Mouse (Mus musculus): ENCODE data around the gene Rgs10. TPM values are rescaled to one million over a fixed set of nuclear protein-coding genes. Genes with fewer than 3 reads are reported as not detected.
A peak's percentile ranks its signal among the peaks of the same experiment; 100 is the strongest.
"Not testable (repeated sequence)": the region's sequence is repeated elsewhere in the genome, so short reads cannot be mapped to it uniquely, and the experiment has no call there.

Rgs10 gene
- total RNA-seq, 4 experiments from 2014 or later = 10.8 to 15.5 (median 12.3) TPM

DNA sequence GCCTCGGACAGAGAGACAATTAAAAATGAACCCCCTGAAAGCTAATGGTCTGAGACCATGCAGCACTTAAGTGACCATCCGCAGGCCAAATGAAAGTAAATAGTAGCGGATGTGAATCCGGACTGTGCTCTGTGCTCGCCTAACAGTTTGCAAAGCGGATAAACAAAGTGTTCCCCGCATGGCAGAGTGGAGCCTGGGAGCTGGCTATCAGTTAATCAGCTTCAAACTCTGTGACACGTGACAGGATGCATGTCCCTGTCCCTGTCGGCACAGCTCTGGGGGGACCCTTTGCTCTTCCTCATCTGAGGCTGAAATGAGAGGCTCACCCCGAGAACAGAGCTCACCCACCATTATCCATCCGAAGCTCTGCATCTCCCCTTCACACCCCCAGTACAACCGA lies 49.2 kb downstream of the Rgs10 start:
- DNase-seq = no peak

DNA sequence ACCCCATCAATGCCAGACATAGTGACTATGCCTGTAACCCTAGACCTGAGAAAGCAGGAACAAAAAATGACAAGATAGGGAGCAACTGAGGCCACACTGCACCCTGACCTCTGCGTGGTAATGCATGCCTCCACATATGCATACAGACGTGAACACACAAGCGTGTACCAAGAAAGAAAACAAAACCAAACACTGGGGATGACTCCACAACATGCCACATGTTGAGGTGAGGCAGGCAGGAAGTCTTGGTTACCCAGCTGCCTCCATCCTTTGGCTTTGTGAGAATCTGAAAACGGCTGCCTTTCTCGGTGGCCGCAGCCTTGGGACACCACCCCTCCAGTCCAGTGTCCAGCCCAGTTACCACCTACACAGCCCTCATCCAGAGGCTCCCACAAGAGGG lies 49.7 kb downstream of the Rgs10 start:
- DNase-seq = no peak

DNA sequence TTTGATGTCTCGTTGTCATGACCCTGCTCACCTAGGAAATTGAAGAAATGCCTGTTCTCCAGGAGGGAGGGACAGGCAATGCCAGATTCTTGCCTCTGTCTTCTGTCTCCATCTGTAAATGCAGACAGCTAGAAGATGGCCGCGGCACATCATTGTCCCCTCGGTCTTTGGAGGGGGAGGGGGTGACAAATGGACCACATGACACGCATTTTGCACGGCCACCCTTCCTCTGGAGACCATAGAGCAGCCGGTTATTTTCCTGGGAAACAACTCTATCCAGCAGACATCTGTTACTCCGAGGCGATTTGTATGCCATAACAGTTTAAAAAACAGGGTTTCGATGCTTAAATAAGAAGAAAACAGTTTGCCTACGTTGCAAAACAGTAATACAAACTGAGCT lies 51.9 kb downstream of the Rgs10 start:
- no peak for DNase-seq

DNA sequence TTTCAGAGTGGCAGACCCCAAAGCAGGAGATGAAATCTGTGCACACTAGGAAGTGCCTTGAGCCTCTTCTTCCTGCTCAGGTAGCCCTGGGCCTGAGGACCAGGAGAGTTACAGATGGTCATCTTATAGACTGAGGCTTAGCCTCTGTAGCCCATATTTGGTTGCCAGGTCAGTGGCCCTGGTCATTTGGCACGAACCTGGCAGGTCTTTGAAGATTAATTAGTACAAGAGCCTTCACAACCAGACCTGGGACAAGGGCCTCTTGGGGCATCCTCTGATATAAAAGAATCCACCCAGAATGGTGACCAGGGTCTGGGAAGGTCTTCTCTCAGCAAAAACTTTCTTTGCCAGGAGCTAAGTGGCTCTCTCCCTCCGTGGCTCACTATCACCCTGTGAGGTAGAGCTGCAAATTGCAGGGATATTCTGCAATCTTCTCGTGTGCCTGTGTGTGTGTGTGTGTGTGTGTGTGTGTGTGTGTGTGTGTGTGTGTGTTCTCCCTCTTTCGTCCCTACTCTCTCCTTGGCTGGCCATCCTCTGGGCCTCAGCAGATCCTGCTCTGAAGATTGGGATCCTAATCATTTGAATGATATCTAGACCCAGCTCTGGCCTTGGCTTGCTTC lies 53.4 kb downstream of the Rgs10 start:
- DNase-seq = no peak

DNA sequence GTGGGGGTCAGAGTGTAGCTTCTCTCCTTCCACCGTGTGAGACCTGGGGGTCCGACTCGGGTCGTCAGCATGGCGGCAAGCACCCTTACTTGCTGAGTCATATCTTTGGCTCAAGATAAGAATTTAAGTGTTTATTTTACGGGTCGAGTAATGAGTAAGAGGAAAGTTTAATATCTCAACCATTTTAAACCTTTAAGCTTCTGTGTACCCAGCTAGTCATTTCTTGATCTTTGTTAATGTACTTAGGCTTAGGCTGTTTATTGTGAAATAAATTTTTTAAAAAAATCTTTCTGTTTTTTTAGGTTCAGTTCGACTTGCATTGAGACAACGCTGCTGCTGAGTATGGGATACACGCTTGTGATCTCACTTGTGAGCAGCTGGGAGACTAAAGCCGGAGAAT lies 54.0 kb downstream of the Rgs10 start:
- no peak for DNase-seq

DNA sequence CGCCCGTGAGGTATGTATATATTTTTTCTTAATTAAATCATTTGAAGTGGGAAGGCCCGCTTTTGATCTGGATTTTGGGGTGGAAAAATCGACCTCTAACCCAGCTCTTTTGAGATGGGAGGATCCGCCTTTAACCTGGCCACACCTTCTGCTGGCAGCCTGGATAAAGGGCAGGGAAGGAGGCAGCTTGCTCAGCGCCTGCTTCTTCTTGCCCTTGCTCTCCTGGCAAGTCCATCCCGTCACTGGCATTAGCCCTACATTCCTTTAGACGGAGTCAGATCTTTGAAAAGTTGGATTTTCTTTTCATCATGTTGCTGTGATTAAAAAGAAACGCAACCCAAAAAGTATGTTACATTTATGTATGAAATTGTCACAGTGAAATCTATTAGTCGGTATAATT lies 54.8 kb downstream of the Rgs10 start:
- DNase-seq = no peak

DNA sequence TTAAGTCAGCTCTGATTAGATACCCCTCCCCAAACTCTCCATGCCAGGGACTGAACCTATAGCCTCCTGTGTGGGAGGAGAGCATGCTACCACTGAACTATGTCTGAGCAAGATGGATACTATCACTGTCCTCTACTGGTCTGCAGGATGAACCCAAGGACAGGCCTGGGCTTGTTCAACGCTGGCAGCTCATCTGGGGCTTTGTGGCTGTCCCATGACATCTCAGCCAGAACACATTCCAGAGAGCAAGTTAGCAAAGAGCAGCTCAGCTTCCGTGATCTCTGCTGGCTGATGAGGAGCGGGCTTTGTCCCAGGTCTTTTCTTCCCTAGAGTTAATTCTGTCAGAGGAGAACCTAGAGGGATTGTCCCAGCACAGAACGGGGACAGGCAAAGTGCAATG lies 55.6 kb downstream of the Rgs10 start:
- no peak for DNase-seq

DNA sequence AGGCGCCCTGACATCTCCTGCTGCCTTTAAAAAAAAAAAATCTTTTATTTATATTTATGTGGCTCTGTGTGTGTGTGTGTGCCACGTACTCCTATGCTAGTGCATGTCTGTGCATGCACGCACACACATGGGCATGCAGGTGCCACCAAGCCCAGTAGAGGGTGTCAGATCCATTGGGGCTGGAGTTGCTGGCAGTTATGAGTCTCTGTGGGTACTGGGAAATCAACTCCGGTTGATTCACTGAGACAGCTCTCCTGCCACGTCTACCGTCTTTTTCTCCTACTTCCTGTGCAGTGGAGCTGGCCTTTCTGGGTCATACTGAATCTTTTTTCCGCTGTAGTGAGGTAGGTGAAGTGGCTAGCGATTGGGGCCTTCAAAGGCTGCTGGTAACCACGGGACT lies 58.8 kb downstream of the Rgs10 start:
- no peak for DNase-seq

DNA sequence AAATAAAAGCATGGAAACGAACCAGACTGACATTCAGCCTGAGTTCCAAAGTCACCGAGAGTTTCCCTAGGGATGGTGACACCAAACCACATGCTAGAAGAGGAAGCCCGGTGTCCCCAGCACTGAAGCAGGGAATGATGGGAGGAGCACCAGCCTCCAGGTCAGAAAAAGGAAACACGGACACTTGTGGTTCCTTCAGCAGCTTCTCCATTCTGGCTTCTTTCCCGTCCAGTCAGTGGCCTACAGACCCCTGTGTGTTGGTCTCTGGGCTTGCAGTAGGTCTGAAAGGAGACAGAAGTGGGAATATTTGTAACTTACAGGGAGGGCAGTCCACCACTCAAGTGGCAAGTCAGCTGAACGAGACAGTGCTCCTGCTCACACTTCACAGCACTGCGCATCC lies 59.4 kb downstream of the Rgs10 start:
- no peak for DNase-seq

DNA sequence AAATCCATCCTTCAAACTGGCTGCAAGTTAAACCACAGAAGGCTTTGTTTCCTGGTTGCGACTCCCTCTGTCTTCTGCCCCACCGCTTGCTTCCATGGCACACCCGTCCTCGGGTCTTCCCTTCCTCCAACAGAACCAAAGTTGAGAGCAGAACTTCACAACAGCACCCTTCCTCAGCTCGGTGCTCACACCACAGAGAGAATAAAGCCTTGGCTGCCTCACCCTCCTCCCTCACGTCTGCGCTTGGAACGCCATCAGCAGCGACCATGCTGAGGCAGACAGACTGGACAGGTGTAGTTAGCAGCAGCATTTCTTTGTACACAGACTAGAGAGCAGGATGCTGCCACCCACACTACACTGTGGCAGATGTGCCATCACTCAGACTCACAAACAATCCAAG lies 59.8 kb downstream of the Rgs10 start:
- no peak for DNase-seq

DNA sequence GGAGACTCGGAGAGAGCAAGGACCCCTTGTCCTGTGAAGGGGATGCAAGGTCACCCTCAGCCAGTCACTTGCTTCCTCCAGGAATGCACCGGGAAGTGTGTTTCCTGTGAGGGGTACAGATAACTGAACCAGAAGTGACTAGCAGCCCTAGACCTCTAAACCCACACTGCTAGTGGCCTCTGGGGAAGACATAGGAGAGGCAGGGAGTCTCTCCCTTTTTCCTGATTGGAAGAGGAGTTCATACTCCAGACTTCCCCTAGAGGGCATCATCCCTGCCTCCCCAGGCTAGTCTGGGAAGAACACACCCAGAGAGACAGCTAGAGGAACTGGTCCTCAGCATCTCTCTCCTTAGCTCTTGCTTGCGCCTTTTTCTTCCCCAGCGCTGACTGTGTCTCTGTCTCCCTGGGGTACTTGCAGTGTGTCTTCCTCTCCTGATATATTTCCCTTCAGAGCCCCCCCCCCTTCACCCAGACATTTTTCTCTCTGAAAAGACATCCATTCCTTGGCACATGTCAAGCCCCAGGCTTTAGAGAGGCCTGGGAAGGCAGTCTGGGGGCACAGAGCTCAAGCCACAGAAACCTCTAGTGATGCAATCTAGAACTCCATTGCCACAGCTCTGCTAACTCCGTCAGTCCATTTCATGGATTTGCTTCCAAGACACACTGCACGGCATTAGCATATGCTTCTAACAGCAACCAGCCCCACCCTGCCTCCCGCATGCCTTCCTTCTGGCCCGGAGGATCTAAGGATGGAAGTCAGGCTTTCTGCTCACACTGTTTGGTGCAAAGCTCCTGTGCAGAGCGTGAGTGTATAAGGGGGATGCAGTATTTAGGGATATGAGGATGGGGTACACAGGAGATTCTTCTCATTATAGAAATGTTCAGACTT lies 61.4 kb downstream of the Rgs10 start:
- no peak for DNase-seq

DNA sequence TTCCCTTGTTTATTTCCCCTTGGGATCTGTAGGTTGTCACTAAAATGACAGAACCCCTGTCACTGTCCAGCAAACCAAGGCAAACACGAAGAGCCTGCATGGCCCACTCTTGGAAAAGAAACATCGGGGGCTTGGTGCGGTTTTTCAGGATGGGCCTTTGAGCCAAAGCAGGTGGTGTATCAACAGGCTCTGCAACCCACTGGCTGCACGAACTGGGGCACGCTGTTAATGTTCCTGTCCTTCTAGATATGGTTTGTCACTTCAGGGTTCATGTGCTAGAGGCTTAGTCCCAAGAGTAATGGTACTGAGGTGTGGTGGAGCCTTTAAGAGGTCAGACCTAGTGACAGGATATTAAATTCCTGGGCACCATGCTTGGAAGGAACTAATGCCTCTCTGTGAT lies 63.1 kb downstream of the Rgs10 start:
- no peak for DNase-seq

DNA sequence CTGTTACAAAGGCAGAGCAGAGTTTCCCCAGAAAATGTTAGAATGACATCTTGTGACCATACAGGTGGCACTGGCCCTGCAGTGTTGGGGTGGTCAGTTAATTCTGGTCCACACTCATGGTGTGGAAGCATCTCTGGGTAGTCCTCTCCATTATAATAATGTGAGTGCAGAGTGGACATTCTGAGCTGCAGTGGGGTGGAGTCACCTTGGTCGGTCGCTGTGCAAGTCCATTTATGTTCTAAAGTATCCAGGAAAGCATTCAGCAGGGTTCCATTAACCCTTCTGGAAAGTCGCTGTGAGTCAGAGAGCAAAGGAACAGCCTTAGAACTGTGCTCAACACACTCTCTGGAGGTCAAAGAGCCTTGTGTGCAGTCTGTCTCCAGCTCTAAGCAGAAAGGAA lies 65.8 kb downstream of the Rgs10 start:
- no peak for DNase-seq

DNA sequence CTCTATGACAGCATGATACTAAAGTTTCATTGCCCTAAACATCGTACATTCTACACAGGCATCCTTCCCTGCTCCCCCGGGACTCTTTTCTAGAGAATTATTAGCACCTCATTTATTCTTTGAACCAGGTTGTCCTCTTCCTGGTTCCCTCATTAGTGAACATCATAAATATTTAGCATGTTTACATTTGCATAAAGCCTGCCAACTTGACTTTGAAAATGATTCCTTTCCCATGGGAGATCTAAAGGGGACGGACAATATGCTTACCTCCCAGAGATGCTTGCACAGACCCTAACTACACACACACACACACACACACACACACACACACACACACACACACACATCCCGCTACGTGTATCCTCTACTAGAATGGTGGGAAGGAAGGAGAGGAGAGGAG lies 67.4 kb downstream of the Rgs10 start:
- DNase-seq = no peak

DNA sequence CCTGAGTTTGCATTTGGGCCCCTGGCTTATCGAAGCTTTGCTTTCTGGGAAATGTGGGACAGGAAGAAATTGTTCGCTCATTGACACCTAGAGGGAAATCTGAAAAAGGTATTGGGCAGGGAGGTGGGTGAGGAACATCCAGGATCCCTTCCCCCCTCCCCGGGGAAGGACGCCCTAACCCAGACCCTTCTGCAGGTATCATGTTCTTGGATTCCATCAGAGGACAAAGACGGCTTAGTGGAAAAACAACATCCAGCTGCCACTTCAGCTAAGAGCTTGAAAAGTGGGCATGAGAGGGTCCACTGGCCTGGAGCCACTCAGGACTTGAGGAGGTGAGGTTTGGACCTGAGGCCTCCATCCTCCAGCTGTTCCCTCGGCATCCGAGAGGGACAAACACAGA lies 68.2 kb downstream of the Rgs10 start:
- DNase-seq = no peak

DNA sequence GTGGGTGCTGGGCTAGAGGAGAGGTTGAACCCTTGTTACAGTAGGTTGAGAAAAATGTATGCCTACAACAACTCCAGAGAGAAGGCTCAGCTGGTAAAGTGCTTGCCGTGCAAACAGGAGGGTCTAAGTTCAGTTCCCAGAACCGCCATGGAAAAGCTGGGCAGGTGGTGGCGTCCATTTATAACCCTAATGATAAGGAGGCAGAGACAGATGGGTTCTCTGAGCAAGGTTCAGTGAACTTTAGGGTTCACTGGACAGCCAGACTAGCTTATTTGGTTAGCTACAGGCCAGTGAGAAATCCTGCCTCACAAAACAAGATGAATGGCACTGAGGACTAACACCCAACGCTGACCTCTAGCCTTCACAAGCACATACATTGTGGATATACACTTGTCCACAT lies 68.8 kb downstream of the Rgs10 start:
- no peak for DNase-seq

DNA sequence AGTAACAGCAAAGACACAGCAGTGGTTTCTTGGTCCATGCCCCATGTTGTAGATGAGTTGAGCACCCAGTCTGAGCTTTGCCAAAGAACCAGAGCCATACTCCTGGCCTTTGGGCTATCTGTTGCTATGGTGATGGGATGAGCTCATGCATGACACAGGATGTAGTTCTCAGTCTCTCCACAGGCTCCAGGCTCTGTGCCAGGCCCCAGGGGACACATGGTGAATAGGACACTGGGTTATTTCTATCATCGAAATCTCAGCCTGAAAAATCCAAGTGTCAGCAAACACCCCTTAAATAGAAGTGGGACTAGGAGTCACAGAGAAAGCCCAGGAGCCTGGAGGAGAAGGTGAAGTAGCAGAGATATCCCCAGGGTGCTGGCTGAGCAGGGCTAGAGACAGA lies 70.0 kb downstream of the Rgs10 start:
- peak; percentile 52 for DNase-seq

DNA sequence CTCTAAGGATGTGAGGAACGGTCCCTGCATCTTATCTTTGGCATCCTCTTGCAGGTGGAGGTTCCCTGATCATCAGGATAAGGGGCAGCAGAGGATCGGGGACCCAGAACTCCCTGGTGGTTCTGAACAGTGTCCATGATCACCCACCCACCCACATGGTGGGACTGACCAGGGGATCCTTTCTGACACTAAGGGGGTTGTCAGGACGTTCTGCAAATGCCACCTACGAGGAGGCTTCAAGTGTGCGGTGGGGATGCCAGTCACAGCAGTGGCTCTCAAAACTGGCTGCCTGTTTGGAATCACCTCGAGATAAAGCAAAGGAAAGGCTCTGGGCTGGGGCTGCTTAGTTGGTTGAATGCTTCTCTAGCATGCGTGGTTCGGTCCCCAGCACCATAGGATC lies 71.6 kb downstream of the Rgs10 start:
- no peak for DNase-seq

DNA sequence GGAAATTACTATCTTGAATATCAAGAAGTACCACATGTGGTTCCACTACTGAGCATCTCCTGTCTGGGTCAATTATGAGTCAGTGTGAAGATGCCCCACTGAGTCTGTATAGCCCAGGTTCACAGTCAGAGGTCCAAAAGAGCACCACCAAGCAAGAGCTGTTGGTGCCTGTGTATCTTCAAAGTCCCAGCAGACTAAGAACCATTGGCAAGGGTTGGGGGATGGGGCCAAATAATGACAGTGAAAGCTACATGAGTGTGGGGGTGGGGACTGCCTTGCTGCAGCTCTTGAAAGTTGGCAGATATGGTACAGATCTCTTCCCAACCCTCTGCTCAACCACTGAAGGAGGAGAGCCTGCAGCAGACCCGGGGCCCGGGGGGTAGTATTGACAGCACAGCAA lies 72.0 kb downstream of the Rgs10 start:
- no peak for DNase-seq

DNA sequence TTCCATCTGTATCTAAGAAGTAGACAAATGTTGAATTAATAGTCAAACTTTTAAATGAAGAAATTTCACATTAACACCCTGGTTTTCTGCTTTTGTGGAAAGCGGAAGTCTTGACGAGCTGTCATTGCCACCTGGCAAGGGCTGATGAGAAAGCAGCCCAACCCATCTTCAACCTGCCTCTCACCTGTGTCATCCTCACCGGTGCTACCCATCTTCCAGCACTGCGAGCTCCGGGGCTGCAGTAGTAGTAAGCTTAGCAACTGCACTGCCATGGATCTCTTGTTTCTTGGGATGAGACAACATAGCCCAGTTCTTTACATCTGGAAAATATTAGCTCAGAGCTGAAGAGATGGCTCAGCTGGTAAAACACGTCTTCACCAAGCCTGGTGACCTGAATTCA lies 72.9 kb downstream of the Rgs10 start:
- no peak for DNase-seq

DNA sequence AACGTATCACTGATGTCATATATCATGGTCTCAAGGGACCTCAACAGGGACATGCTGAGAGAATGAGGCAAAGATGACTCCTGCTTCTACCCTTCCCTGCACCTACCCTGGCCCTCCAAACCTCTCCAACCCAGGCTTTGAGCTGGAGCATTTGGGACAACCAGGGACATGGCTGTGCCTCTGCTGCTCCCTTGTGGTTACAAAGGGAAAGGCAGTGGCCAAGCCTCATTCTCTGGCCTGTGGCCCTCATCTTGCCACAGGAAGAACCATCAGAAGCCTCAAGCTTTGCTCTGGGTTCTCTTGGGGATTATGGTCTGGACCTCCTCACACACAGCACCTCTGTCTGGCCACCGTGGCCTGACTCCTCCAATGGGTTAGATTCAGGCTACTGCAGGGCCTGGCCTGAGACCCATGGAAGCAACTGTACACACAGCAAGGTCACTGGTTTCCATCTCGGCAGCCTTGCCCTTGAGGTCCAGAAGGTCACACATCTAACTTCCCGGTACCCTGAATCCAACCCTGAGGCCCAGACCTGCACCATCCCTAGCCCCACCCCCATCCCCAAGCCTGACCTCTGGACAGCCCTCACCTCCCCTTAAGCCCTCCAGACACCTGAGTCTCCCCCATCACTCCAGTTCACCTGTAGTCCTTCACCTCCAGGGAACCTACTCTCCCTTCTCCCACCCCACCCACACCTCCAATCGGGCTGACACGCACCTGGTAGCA lies 73.5 kb downstream of the Rgs10 start:
- DNase-seq = peak; percentile 55

DNA sequence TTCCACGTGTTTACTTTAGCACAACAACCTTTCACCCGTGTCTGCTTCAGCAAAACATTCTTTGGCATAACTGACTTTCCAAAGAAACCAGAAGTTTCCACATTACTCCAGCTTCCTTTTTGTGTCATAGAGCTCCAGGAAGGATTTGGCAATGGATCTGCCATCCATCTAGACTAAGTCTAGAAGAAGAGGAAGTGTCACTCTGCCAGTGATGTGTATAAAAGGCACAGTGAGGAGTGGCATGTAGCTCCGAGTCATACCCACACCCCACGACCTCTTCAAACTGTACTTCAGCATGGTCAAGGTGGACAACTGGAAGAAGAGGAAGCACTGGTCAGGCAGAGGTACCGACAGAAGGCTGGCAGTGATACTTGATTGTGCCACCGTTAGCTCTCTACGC lies 74.1 kb downstream of the Rgs10 start:
- no peak for DNase-seq

DNA sequence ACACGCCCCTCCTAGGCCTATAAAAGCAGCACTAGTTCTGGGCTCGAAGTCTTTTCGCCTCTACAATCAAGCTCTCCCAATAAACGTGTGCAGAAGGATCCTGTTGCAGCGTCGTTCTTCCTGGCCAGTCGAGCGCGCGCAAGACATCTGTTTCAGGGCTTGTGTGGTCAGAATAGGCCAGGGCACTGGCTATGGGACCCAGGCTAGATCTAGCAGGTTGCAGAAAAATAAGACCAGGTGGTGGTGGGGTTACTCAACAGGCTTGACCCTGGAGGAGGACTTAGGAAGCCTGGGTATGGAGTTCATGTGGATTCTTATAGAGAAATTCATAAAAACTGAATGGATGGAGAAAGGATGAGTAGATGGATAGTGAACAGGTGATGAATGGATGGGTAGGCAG lies 75.9 kb downstream of the Rgs10 start:
- not testable (repeated sequence) for DNase-seq

DNA sequence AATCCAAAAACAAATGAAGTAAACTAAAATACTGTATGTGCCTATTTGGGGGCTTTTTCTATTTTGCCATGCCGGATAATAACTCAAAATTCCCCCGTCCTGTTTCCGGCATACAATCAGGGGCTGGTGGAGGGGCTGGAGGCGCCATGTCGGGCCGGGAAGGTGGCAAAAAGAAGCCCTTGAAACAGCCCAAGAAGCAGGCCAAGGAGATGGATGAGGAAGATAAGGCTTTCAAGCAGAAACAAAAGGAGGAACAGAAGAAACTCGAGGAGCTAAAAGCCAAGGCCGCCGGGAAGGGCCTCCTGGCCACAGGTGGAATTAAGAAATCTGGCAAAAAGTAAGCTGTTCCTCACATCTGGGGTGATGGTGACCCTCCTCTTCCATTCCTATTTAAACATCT lies 78.2 kb downstream of the Rgs10 start:
- not testable (repeated sequence) for DNase-seq

Measured in adrenal gland, adult 8-10 months (tissue).